Mouse (Mus musculus) lung, embryonic 15.5 days (tissue): ENCODE measurements around the gene Cpn2. TPM values are rescaled to one million over a fixed set of nuclear protein-coding genes. Genes with fewer than 3 reads are reported as not detected.

Source experiments
- ATAC-seq: fragments of 200-750 bp; cut with Nextera tagmentation; 2 replicates; pipeline ENCODE4 v1.8.0; 2017; ENCODE audit warnings: moderate number of reproducible peaks, borderline replicate concordance; ENCODE audit not compliant: low FRiP score, low TSS enrichment; ENCODE audit errors: extremely low read depth
- H3K27ac ChIP-seq: fragments of 300-500 bp; sonication (generic); 2 replicates; pipeline ENCODE4 v1.5.1; 2015; ENCODE audit warnings: moderate library complexity, mild to moderate bottlenecking, inconsistent platforms
- H3K27me3 ChIP-seq: fragments of 300-500 bp; sonication (generic); 2 replicates; pipeline ENCODE4 v1.6.1; 2015; ENCODE audit warnings: inconsistent platforms
- H3K36me3 ChIP-seq: fragments of 300-500 bp; sonication (generic); 2 replicates; pipeline ENCODE4 v1.6.1; 2015; ENCODE audit warnings: inconsistent platforms
- H3K4me1 ChIP-seq: fragments of 300-500 bp; sonication (generic); 2 replicates; pipeline ENCODE4 v1.6.1; 2015; ENCODE audit warnings: inconsistent platforms
- H3K4me2 ChIP-seq: fragments of 300-500 bp; sonication (generic); 2 replicates; pipeline ENCODE4 v1.6.1; 2015; ENCODE audit warnings: inconsistent platforms, mild to moderate bottlenecking, moderate library complexity
- H3K4me3 ChIP-seq: fragments of 300-500 bp; sonication (generic); 2 replicates; pipeline ENCODE4 v1.5.1; 2015; ENCODE audit warnings: mild to moderate bottlenecking, inconsistent platforms
- H3K9ac ChIP-seq: fragments of 300-500 bp; sonication (generic); 2 replicates; pipeline ENCODE4 v1.6.1; 2015; ENCODE audit warnings: inconsistent platforms
- H3K9me3 ChIP-seq: fragments of 300-500 bp; sonication (generic); 2 replicates; pipeline ENCODE4 v1.6.1; 2016; ENCODE audit warnings: inconsistent platforms
- WGBS: fragments of 180-500 bp; shearing (Covaris S2); methylation state at CpG from one replicate; pipeline ENCODE4 v1.1.7; 2015; 5-methylcytosine and 5-hydroxymethylcytosine counted together
- polyA plus RNA-seq: library from polyadenylated mRNA; unstranded; fragments of >200 nt; fragmentation: Nextera tagmentation; extraction: Ambion mirVana; gene quantifications from 2 replicates; pipeline ENCODE4 v1.2.1, GENCODE M21; 2015

Gene Cpn2
- 0.04 TPM in 1 of 2 replicates, not detected in the other for polyA plus RNA-seq

- 63% methylated on average over 5 of the region's 5 CpGs for WGBS
- no peak for ATAC-seq
Measured at GRCm38 (mm10) chr16:30267359-30267758, at the start of gene Cpn2. Gene Cpn2, minus strand, starts transcription at chr16:30267499.

GRCm38 (mm10) chr16:30314236-30314635 lies 46.9 kb upstream of the Cpn2 start:
- H3K9ac ChIP-seq: no peak overlapping the region
- no peak overlapping the region for H3K4me2 ChIP-seq
- no peak for ATAC-seq
- H3K27ac ChIP-seq: no peak overlapping the region
- peaks cover 7% of the 10 kb centered on the region; the same call in 1 of the 2 replicates for H3K36me3 ChIP-seq
- peaks cover 7% of the 10 kb centered on the region for H3K4me1 ChIP-seq
- no peaks in the 10 kb centered on the region for H3K9me3 ChIP-seq
- H3K4me3 ChIP-seq: no peak overlapping the region
- H3K27me3 ChIP-seq: peaks cover 23% of the 10 kb centered on the region

More at GRCm38 (mm10) chr16:30267359-30267758, at the start of gene Cpn2:
- no peak within 1 kb of the TSS for H3K27ac ChIP-seq
- no peak within 1 kb of the TSS for H3K4me2 ChIP-seq
- H3K36me3 ChIP-seq: no peaks in the 10 kb centered on the region
- H3K9me3 ChIP-seq: no peaks in the 10 kb centered on the region
- H3K9ac ChIP-seq: no peak within 1 kb of the TSS
- no peaks in the 10 kb centered on the region for H3K4me1 ChIP-seq
- no peak within 1 kb of the TSS for H3K4me3 ChIP-seq
- no peaks in the 10 kb centered on the region for H3K27me3 ChIP-seq

GRCm38 (mm10) chr16:30310647-30311046 lies 43.3 kb upstream of the Cpn2 start, which contains the start of gene Gp5:
Gene Gp5, minus strand, starts transcription at chr16:30310779.
- peaks cover 2% of the 10 kb centered on the region; the same call in 1 of the 2 replicates for H3K36me3 ChIP-seq
- no peaks in the 10 kb centered on the region for H3K9me3 ChIP-seq
- no peak for ATAC-seq
- peaks cover 23% of the 10 kb centered on the region for H3K4me1 ChIP-seq
- peak within 1 kb of the TSS; percentile 56 for H3K4me3 ChIP-seq
- H3K4me2 ChIP-seq: peak within 1 kb of the TSS; percentile 99
- H3K9ac ChIP-seq: no peak within 1 kb of the TSS
- H3K27ac ChIP-seq: no peak within 1 kb of the TSS
- peaks cover 55% of the 10 kb centered on the region for H3K27me3 ChIP-seq

GRCm38 (mm10) chr16:30310171-30310515 lies 42.8 kb upstream of the Cpn2 start:
- Histone ChIP-seq H3K4me3 (no peak overlapping the region), H3K4me2 (no peak overlapping the region), H3K27ac (no peak overlapping the region), H3K9ac (no peak overlapping the region), H3K9me3 (no peaks in the 10 kb centered on the region), H3K27me3 (peaks cover 55% of the 10 kb centered on the region), H3K4me1 (peaks cover 23% of the 10 kb centered on the region), H3K36me3 (no peaks in the 10 kb centered on the region)
- ATAC-seq: no peak
- WGBS: 57% methylated on average over 8 of the region's 8 CpGs

- Histone ChIP-seq H3K27me3 (peaks cover 55% of the 10 kb centered on the region), H3K9ac (no peak overlapping the region)
- WGBS: 5% methylated on average over 34 of the region's 34 CpGs
Measured at GRCm38 (mm10) chr16:30309395-30310170, 42.3 kb upstream of the Cpn2 start.

GRCm38 (mm10) chr16:30308616-30309394 lies 41.5 kb upstream of the Cpn2 start:
- ATAC-seq: peak; percentile 33; the same call in 1 of the 2 replicates
- H3K9me3 ChIP-seq: no peaks in the 10 kb centered on the region

More at GRCm38 (mm10) chr16:30309395-30310170, 42.3 kb upstream of the Cpn2 start:
- Histone ChIP-seq H3K27ac (no peak overlapping the region), H3K4me1 (peaks cover 24% of the 10 kb centered on the region), H3K4me3 (peak overlapping the region; percentile 56), H3K4me2 (peak overlapping the region; percentile 99), H3K36me3 (no peaks in the 10 kb centered on the region), H3K9me3 (no peaks in the 10 kb centered on the region)
- no peak for ATAC-seq

GRCm38 (mm10) chr16:30307961-30308615 lies 40.8 kb upstream of the Cpn2 start:
- Histone ChIP-seq H3K9me3 (no peaks in the 10 kb centered on the region), H3K27me3 (peaks cover 55% of the 10 kb centered on the region), H3K36me3 (no peaks in the 10 kb centered on the region), H3K27ac (no peak overlapping the region), H3K4me2 (peak overlapping the region; percentile 99), H3K4me1 (peaks cover 26% of the 10 kb centered on the region), H3K9ac (peak overlapping the region; percentile 48), H3K4me3 (peak overlapping the region; percentile 56)
- WGBS: 10% methylated on average over 29 of the region's 29 CpGs
- ATAC-seq: no peak

More at GRCm38 (mm10) chr16:30308616-30309394, 41.5 kb upstream of the Cpn2 start:
- Histone ChIP-seq H3K36me3 (no peaks in the 10 kb centered on the region), H3K27ac (no peak overlapping the region), H3K27me3 (peaks cover 55% of the 10 kb centered on the region), H3K4me3 (peak overlapping the region; percentile 56), H3K4me1 (peaks cover 26% of the 10 kb centered on the region), H3K9ac (peak overlapping the region; percentile 48), H3K4me2 (peak overlapping the region; percentile 99)
- under 1% methylated on average over 65 of the region's 72 CpGs for WGBS

- 50% methylated on average over 12 of the region's 12 CpGs for WGBS
- no peak overlapping the region for H3K4me2 ChIP-seq
- no peak for ATAC-seq
- no peaks in the 10 kb centered on the region for H3K36me3 ChIP-seq
- no peak overlapping the region for H3K27ac ChIP-seq
- peaks cover 55% of the 10 kb centered on the region for H3K27me3 ChIP-seq
- no peak overlapping the region for H3K9ac ChIP-seq
- peaks cover 26% of the 10 kb centered on the region for H3K4me1 ChIP-seq
- no peak overlapping the region for H3K4me3 ChIP-seq
- no peaks in the 10 kb centered on the region for H3K9me3 ChIP-seq
Measured at GRCm38 (mm10) chr16:30307306-30307705, 40.0 kb upstream of the Cpn2 start.

GRCm38 (mm10) chr16:30306102-30306501 lies 38.8 kb upstream of the Cpn2 start:
- H3K27me3 ChIP-seq: peaks cover 56% of the 10 kb centered on the region
- no peak overlapping the region for H3K27ac ChIP-seq
- H3K9ac ChIP-seq: no peak overlapping the region
- no peak overlapping the region for H3K4me3 ChIP-seq
- H3K36me3 ChIP-seq: no peaks in the 10 kb centered on the region
- no peak overlapping the region for H3K4me2 ChIP-seq
- ATAC-seq: no peak
- 84% methylated on average over 4 of the region's 4 CpGs for WGBS
- peaks cover 26% of the 10 kb centered on the region for H3K4me1 ChIP-seq
- no peaks in the 10 kb centered on the region for H3K9me3 ChIP-seq

GRCm38 (mm10) chr16:30304236-30304635 lies 36.9 kb upstream of the Cpn2 start:
- 34% methylated on average over 5 of the region's 5 CpGs for WGBS
- Histone ChIP-seq H3K27ac (no peak overlapping the region), H3K9ac (no peak overlapping the region), H3K36me3 (no peaks in the 10 kb centered on the region), H3K4me1 (peaks cover 18% of the 10 kb centered on the region), H3K4me2 (no peak overlapping the region), H3K27me3 (peaks cover 38% of the 10 kb centered on the region), H3K9me3 (no peaks in the 10 kb centered on the region), H3K4me3 (no peak overlapping the region)
- ATAC-seq: peak; percentile 64; the same call in 1 of the 2 replicates

- no peaks in the 10 kb centered on the region for H3K36me3 ChIP-seq
- no peaks in the 10 kb centered on the region for H3K9me3 ChIP-seq
- 76% methylated on average over 2 of the region's 2 CpGs for WGBS
- peaks cover 10% of the 10 kb centered on the region for H3K4me1 ChIP-seq
- peaks cover 29% of the 10 kb centered on the region for H3K27me3 ChIP-seq
- no peak overlapping the region for H3K27ac ChIP-seq
- H3K4me2 ChIP-seq: no peak overlapping the region
- H3K4me3 ChIP-seq: no peak overlapping the region
- no peak for ATAC-seq
- no peak overlapping the region for H3K9ac ChIP-seq
Measured at GRCm38 (mm10) chr16:30303411-30303810, 36.1 kb upstream of the Cpn2 start.
